ENCODE assay signal across 8 mouse cellular contexts in genomic region chr1:132758656-132759370, GRCm38 (mm10). TPM values are rescaled to one million over a fixed set of nuclear protein-coding genes. Genes with fewer than 3 reads are reported as not detected.
DNase-seq lines count a peak whose midpoint lies in the region; ATAC-seq and TF ChIP-seq lines count a peak whose summit lies in the region.

No protein-coding gene starts in this region.

- peaks cover 11% of the 10 kb centered on the region; the same call in 1 of the 2 replicates for H3K27me3 ChIP-seq in E14TG2a.4 (ENCODE audit: insufficient read depth, low read length)
- peaks cover 6% of the 10 kb centered on the region; the same call in 1 of the 2 replicates for H3K27me3 ChIP-seq in heart, embryonic 14.5 days (ENCODE audit: control insufficient read depth, insufficient read depth, low read length)

- H3K36me3 ChIP-seq in E14TG2a.4 (ENCODE audit: insufficient read depth, low read length) = no peaks in the 10 kb centered on the region
- no peaks in the 10 kb centered on the region for H3K36me3 ChIP-seq in heart, embryonic 14.5 days (ENCODE audit: control insufficient read depth, insufficient read depth, low read length)

- H3K4me1 ChIP-seq in E14TG2a.4 (replicated peaks; ENCODE audit: low read depth, low read length) = peaks cover 10% of the 10 kb centered on the region
- H3K4me1 ChIP-seq in embryonic fibroblast, embryonic 13.5 days (ENCODE audit: control insufficient read depth, insufficient read depth, low read length) = peaks cover 6% of the 10 kb centered on the region; the same call in 1 of the 2 replicates
- peaks cover 0 to 3% of the 10 kb centered on the region in 2 experiments; a peak in 1 of 4 replicates for H3K4me1 ChIP-seq in heart, embryonic 14.5 days (ENCODE audit: control insufficient read depth in 2 of 2, insufficient read depth in 2 of 2, low read length in 2 of 2)

- 0 out of 2 replicates have a peak overlapping the region, but pooled peaks have one; percentile 25 for H3K9ac ChIP-seq in heart, embryonic 14.5 days (ENCODE audit: low read length)

- H3K4me2 ChIP-seq in heart, embryonic 14.5 days (ENCODE audit: low read length) = peak overlapping the region; percentile 67

- peaks cover 3% of the 10 kb centered on the region; the same call in 1 of the 2 replicates for H3K9me3 ChIP-seq in E14TG2a.4 (ENCODE audit: low read length)
- H3K9me3 ChIP-seq in heart, embryonic 14.5 days (ENCODE audit: control insufficient read depth, low read length) = no peaks in the 10 kb centered on the region

- peak overlapping the region; percentile 63 for H3K4me3 ChIP-seq in E14TG2a.4 (replicated peaks; ENCODE audit: low read length)
- no peak overlapping the region for H3K4me3 ChIP-seq in embryonic fibroblast, embryonic 13.5 days (ENCODE audit: insufficient read depth, low read length)
- H3K4me3 ChIP-seq in heart, embryonic 14.5 days (ENCODE audit: control insufficient read depth in 1 of 2, insufficient read depth in 1 of 2, low read depth in 1 of 2, low read length in 2 of 2) = peak overlapping the region; percentile 1 to 23; a peak in 2 of 4 replicates

- DNase-seq in brain, embryonic 14.5 days (ENCODE audit: low read depth) = peak; percentile 93
- DNase-seq in kidney, postnatal 10 days = peak; percentile 73
- DNase-seq in liver = peak; percentile 45
- peak; percentile 79 for DNase-seq in neural tube, embryonic 10.5 days (ENCODE audit: extremely low spot score, low spot score)
- peak; percentile 79 for DNase-seq in testis, postnatal 10 days (ENCODE audit: low spot score)

- ATAC-seq in heart, embryonic 14.5 days (ENCODE audit: insufficient number of reproducible peaks, insufficient read depth, low FRiP score, low read depth) = no peak

- TF ChIP-seq CTCF in E14TG2a.4 (conservative IDR thresholded peaks at IDR 0.05; ENCODE audit: low read length) = peak; percentile 59
- TF ChIP-seq CTCF in brain, embryonic 14.5 days (IDR thresholded peaks at IDR 0.05; ENCODE audit: borderline replicate concordance, extremely low read depth, insufficient read depth, insufficient read length) = peak; percentile 99
- TF ChIP-seq CTCF in embryonic fibroblast, embryonic 13.5 days (IDR thresholded peaks at IDR 0.05; ENCODE audit: borderline replicate concordance, insufficient read depth, low read length) = peak; percentile 89

- TF ChIP-seq POLR2A in brain, embryonic 14.5 days (IDR thresholded peaks at IDR 0.05; ENCODE audit: borderline replicate concordance, extremely low read depth, insufficient read depth, insufficient read length, poor library complexity, severe bottlenecking) = no peak
- no peak for TF ChIP-seq POLR2A in embryonic fibroblast, embryonic 13.5 days (IDR thresholded peaks at IDR 0.05; ENCODE audit: low read depth, low read length)

- no peak overlapping the region for H3K27ac ChIP-seq in embryonic fibroblast, embryonic 13.5 days (ENCODE audit: insufficient read depth, low read length)
- H3K27ac ChIP-seq in heart, embryonic 14.5 days (replicated peaks in 1 of 2; ENCODE audit: control insufficient read depth in 1 of 2, insufficient read depth in 1 of 2, low read depth in 2 of 2, low read length in 2 of 2) = no peak overlapping the region

- WGBS in heart, embryonic 14.5 days = 6% methylated on average over 24 of the region's 24 CpGs

RNA-seq across cellular contexts. Expression of gene Nfasc, which starts 17.2 kb away (rescaled TPM):
- 45.7 and 65.9 TPM in 2 replicates for polyA plus RNA-seq in brain, embryonic 14.5 days (2012; rRNA removed)
- polyA plus RNA-seq in embryonic fibroblast, embryonic 13.5 days (2011; ENCODE audit: insufficient read length, low read depth, missing spikeins) = 0.30 and 0.67 TPM in 2 replicates
- 0.38 and 0.68 TPM in 2 replicates for polyA plus RNA-seq in heart, embryonic 14.5 days (2014; fragmentation: Nextera tagmentation; extraction: Ambion mirVana)

Comparison
In these comparisons a context has a peak if more than half of its experiments do, and no peak if none do; other contexts are left out.
1. RNA of gene Nfasc, which starts 17.2 kb away (polyA plus RNA-seq): 45.7 to 65.9 TPM in brain, embryonic 14.5 days; 0.38 to 0.68 TPM in heart, embryonic 14.5 days and 0.30 to 0.67 TPM in embryonic fibroblast, embryonic 13.5 days; every median in the first group is over 10 times any median in the second.
2. Peak in every context shown above with its lines, with median percentiles within 50 percentile points of each other: CTCF ChIP-seq and DNase-seq.